Mouse (Mus musculus) limb, embryonic 11.5 days (tissue): ENCODE data around the gene Lig3. TPM values are rescaled to one million over a fixed set of nuclear protein-coding genes. Genes with fewer than 3 reads are reported as not detected.
A peak's percentile ranks its signal among the peaks of the same experiment; 100 is the strongest.

Experiments
- ATAC-seq: fragments of 200-750 bp; cut with Nextera tagmentation; 2 replicates; pipeline ENCODE4 v1.8.0; 2017; ENCODE audit warnings: low read depth; ENCODE audit not compliant: insufficient number of reproducible peaks, low FRiP score, low TSS enrichment
- DNase-seq: peaks from one replicate; pipeline ENCODE4 v3.0.0-alpha.2; 2015; ENCODE audit warnings: low spot score
- H3K27ac ChIP-seq: fragments of 300-500 bp; sonication (generic); replicated peaks from 2 replicates; pipeline ENCODE4 v1.5.1; 2014; ENCODE audit warnings: low read depth, mild to moderate bottlenecking, low read length
- H3K27me3 ChIP-seq: fragments of 300-500 bp; sonication (generic); 2 replicates; pipeline ENCODE4 v1.6.1; 2014; ENCODE audit warnings: mild to moderate bottlenecking, low read length, mixed read lengths; ENCODE audit not compliant: control insufficient read depth, insufficient read depth
- H3K36me3 ChIP-seq: fragments of 300-500 bp; sonication (generic); 2 replicates; pipeline ENCODE4 v1.6.1; 2014; ENCODE audit warnings: mild to moderate bottlenecking, low read length, moderate library complexity, mixed read lengths; ENCODE audit not compliant: control insufficient read depth, insufficient read depth
- H3K4me1 ChIP-seq: fragments of 300-500 bp; sonication (generic); 2 replicates; pipeline ENCODE4 v1.6.1; 2014; ENCODE audit warnings: low read length, mixed read lengths; ENCODE audit not compliant: control insufficient read depth, insufficient read depth
- H3K4me2 ChIP-seq: fragments of 300-500 bp; sonication (generic); 2 replicates; pipeline ENCODE4 v1.6.1; 2014; ENCODE audit warnings: low read depth, mild to moderate bottlenecking, moderate library complexity; ENCODE audit not compliant: severe bottlenecking
- H3K4me3 ChIP-seq: fragments of 300-500 bp; sonication (generic); 2 replicates; pipeline ENCODE4 v1.5.1; 2014; ENCODE audit warnings: low read depth, low read length
- H3K9ac ChIP-seq: fragments of 300-500 bp; sonication (generic); 2 replicates; pipeline ENCODE4 v1.6.1; 2014; ENCODE audit warnings: mild to moderate bottlenecking, low read length
- H3K9me3 ChIP-seq: fragments of 300-500 bp; sonication (generic); 2 replicates; pipeline ENCODE4 v1.6.1; 2016; ENCODE audit warnings: low read length; ENCODE audit not compliant: control insufficient read depth
- WGBS: fragments of 180-500 bp; shearing (Covaris S2); extraction: QIAGEN DNeasy Blood & Tissue Kit; methylation state at CpG from one replicate; pipeline ENCODE4 v1.1.7; 2014; 5-methylcytosine and 5-hydroxymethylcytosine counted together
- polyA plus RNA-seq: library from polyadenylated mRNA; unstranded; fragments of >200 nt; fragmentation: Nextera tagmentation; extraction: Ambion mirVana; gene quantifications from 2 replicates; pipeline ENCODE4 v1.2.1, GENCODE M21; 2014

Lig3 gene
- polyA plus RNA-seq, 1 experiment from 2014 or later: 44.7 TPM

- H3K27ac ChIP-seq: peak overlapping the region; percentile 79; the same call in 1 of the 2 replicates
- no peak overlapping the region; the same call in 1 of the 2 replicates for H3K9ac ChIP-seq
- ATAC-seq (no peak), DNase-seq (no peak)
- H3K36me3 ChIP-seq: no peaks in the 10 kb centered on the region; the same call in 1 of the 2 replicates
- H3K4me1 ChIP-seq: peaks cover 14% of the 10 kb centered on the region
- no peaks in the 10 kb centered on the region for H3K9me3 ChIP-seq
- 15% methylated on average over 4 of the region's 4 CpGs for WGBS
- H3K4me2 ChIP-seq: peak overlapping the region; percentile 89
- no peaks in the 10 kb centered on the region for H3K27me3 ChIP-seq
- H3K4me3 ChIP-seq: peak overlapping the region; percentile 96
Measured at GRCm38 (mm10) chr11:82763261-82763660, 17.6 kb upstream of the Lig3 start.

GRCm38 (mm10) chr11:82763742-82764437, 17.0 kb upstream of the Lig3 start, which contains the start of the genes Cct6b and Zfp830:
Cct6b (minus strand) TSS chr11:82764321.
Zfp830 (plus strand) TSS chr11:82764345.
- H3K4me3 ChIP-seq: peak within 1 kb of the TSS; percentile 96

DNA sequence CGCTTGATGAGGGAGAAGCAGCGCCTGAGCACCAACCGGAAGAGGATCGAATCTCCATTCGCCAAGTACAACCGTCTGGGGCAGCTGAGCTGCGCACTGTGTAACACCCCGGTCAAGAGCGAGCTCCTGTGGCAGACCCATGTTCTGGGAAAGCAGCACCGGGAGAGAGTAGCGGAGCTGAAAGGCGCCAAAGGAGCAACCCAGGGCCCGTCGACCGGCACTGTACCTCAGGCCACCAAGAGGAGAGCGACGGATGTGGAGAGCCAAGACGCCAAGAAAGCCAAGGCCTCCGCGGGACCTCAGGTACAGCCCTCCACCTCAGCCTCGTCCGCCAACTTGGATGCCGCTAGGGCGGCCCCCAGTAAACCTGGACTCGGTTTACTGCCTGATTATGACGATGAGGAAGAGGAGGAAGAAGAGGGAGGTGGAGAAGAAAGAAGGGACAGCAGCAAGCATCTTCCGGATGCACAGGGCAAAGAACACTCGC, 16.4 kb upstream of the Lig3 start:
- WGBS: under 1% methylated on average over 28 of the region's 28 CpGs
- H3K27ac ChIP-seq: peak overlapping the region; percentile 79; the same call in 1 of the 2 replicates
- DNase-seq (no peak), ATAC-seq (peak; percentile 45)
- peak overlapping the region; percentile 96 for H3K4me3 ChIP-seq
- H3K4me2 ChIP-seq: peak overlapping the region; percentile 89
- H3K9ac ChIP-seq: peak overlapping the region; percentile 91
- H3K27me3 ChIP-seq: no peaks in the 10 kb centered on the region
- peaks cover 14% of the 10 kb centered on the region for H3K4me1 ChIP-seq
- H3K9me3 ChIP-seq: no peaks in the 10 kb centered on the region
- H3K36me3 ChIP-seq: no peaks in the 10 kb centered on the region; the same call in 1 of the 2 replicates

More at GRCm38 (mm10) chr11:82763742-82764437, 17.0 kb upstream of the Lig3 start, which contains the start of the genes Cct6b and Zfp830:
- Histone ChIP-seq H3K9ac (peak within 1 kb of the TSS; percentile 91), H3K27ac (peak within 1 kb of the TSS; percentile 79), H3K4me2 (peak within 1 kb of the TSS; percentile 89), H3K9me3 (no peaks in the 10 kb centered on the region), H3K36me3 (no peaks in the 10 kb centered on the region; the same call in 1 of the 2 replicates), H3K4me1 (peaks cover 14% of the 10 kb centered on the region), H3K27me3 (no peaks in the 10 kb centered on the region)
- WGBS: under 1% methylated on average over 44 of the region's 44 CpGs
- DNase-seq (peak; percentile 92), ATAC-seq (peak; percentile 99)

DNA sequence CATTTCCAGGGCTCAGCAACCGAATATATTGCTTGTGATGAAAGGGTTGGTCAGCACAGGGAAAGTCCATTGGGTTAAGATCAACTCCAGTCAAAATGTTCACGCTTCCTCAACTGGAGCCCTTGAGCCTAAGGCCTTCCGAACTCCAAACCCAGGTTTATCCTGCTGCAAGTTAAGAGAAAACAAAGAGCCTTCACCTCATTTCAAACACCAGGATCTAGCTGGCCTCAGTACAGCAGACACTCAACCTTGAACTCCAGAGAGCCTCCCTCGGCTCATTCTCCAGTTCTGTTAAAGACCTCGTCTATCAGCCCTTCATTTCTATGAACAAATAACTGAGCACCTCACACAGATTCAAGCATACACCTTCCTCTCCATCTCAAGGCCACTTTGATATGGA, 774 bp upstream of the Lig3 start:
- peak overlapping the region; percentile 64 for H3K4me2 ChIP-seq
- DNase-seq: no peak
- H3K4me1 ChIP-seq: peaks cover 4% of the 10 kb centered on the region
- peaks cover 2% of the 10 kb centered on the region; the same call in 1 of the 2 replicates for H3K36me3 ChIP-seq
- WGBS: 58% methylated on average over 5 of the region's 5 CpGs
- H3K27ac ChIP-seq: no peak overlapping the region
- no peaks in the 10 kb centered on the region for H3K27me3 ChIP-seq
- H3K9ac ChIP-seq: peak overlapping the region; percentile 91
- no peak for ATAC-seq
- no peaks in the 10 kb centered on the region for H3K9me3 ChIP-seq
- H3K4me3 ChIP-seq: peak overlapping the region; percentile 72

DNA sequence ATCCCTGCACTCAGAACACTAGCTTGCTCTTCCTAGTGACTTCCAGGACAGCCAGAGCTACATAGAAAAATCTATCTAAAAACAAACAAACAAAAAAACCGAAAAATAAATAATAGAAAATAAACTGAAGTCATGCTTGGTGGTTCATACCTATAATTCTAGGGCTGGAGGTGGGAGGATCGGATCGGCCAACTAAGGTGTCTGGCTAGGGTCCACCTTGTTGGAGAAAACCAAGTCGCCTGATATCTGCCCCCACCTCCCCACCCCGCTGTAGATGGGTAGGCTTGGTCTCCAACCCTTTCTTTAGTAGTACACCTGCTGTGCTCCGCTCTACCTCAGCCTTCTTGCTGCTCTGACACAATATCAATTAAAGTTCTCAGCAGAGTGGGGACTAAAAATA, 1.3 kb downstream of the Lig3 start:
- Histone ChIP-seq H3K27ac (no peak overlapping the region), H3K4me1 (peaks cover 4% of the 10 kb centered on the region), H3K27me3 (no peaks in the 10 kb centered on the region), H3K9me3 (no peaks in the 10 kb centered on the region), H3K9ac (peak overlapping the region; percentile 91), H3K36me3 (peaks cover 3% of the 10 kb centered on the region; the same call in 1 of the 2 replicates), H3K4me2 (peak overlapping the region; percentile 41), H3K4me3 (peak overlapping the region; percentile 72)
- WGBS: 51% methylated on average over 6 of the region's 6 CpGs
- ATAC-seq (no peak), DNase-seq (no peak)

- 94% methylated on average over 11 of the region's 11 CpGs for WGBS
- H3K9me3 ChIP-seq: no peaks in the 10 kb centered on the region
- ATAC-seq (no peak), DNase-seq (no peak)
- peaks cover 4% of the 10 kb centered on the region for H3K4me1 ChIP-seq
- H3K36me3 ChIP-seq: peaks cover 8% of the 10 kb centered on the region; the same call in 1 of the 2 replicates
- H3K27ac ChIP-seq: no peak overlapping the region
- no peak overlapping the region for H3K4me2 ChIP-seq
- H3K27me3 ChIP-seq: no peaks in the 10 kb centered on the region
- H3K9ac ChIP-seq: no peak overlapping the region
- H3K4me3 ChIP-seq: no peak overlapping the region
Measured at GRCm38 (mm10) chr11:82783453-82783852, 2.5 kb downstream of the Lig3 start.

DNA sequence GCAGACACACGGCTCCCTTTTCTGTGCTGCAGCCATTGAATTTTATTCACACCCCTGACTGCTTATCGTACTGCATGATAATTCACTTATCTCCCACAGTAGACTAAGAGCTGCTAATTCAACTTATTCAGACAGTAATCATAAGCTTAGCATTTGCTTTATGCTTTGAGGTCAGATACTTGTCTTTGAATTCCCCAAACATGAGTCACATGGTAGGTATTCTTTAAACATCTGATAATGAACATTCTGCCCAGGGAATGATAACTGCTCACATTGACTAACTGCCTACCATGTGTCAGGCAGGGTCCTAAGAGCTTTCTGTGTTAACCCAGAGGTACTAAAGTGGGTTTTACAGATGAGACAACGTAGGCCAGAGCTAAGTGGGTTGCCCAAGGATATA, 25.7 kb downstream of the Lig3 start:
- no peaks in the 10 kb centered on the region for H3K27me3 ChIP-seq
- no peaks in the 10 kb centered on the region for H3K4me1 ChIP-seq
- no peak overlapping the region for H3K9ac ChIP-seq
- no peaks in the 10 kb centered on the region for H3K9me3 ChIP-seq
- H3K4me2 ChIP-seq: no peak overlapping the region
- WGBS: 86% methylated on average over 3 of the region's 3 CpGs
- no peak for DNase-seq
- H3K4me3 ChIP-seq: no peak overlapping the region
- no peak overlapping the region for H3K27ac ChIP-seq
- no peak for ATAC-seq
- H3K36me3 ChIP-seq: peaks cover 11% of the 10 kb centered on the region; the same call in 1 of the 2 replicates

DNA sequence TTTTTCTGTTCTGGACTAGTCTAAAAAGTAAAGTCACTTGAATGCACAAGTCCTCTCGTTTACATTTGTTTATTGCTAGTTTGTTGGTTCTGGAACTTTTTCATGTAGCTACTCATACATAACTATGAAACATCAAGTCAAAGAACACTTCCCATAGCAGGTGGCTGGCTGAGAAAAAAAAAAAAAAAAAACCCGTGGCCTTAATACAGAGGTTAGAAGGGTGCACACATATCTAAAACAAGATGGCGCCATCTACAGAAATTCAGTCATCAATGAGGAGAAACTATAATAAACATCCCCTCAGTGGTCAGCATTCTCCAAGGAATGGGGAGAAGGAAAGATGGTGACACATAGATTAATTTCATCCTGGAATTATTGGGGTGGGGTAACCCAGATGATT, 26.5 kb downstream of the Lig3 start:
- H3K9ac ChIP-seq: no peak overlapping the region
- no peak overlapping the region for H3K4me2 ChIP-seq
- no peak overlapping the region for H3K27ac ChIP-seq
- H3K36me3 ChIP-seq: peaks cover 6% of the 10 kb centered on the region; the same call in 1 of the 2 replicates
- H3K9me3 ChIP-seq: no peaks in the 10 kb centered on the region
- DNase-seq: no peak
- H3K4me1 ChIP-seq: no peaks in the 10 kb centered on the region
- WGBS: 83% methylated on average over 3 of the region's 3 CpGs
- H3K4me3 ChIP-seq: no peak overlapping the region
- no peaks in the 10 kb centered on the region for H3K27me3 ChIP-seq
- ATAC-seq: no peak
